Mouse (Mus musculus) cerebellum, adult 2 months (tissue): ENCODE data around the gene Zfp747.

Source experiments
- CTCF ChIP-seq: fragments of 200-500 bp; IDR thresholded peaks from 2 replicates; pipeline ENCODE4 v1.5.1; 2011; ENCODE audit warnings: low read depth, mild to moderate bottlenecking, control low read depth, low read length, moderate library complexity, borderline replicate concordance; ENCODE audit not compliant: insufficient read depth
- POLR2A ChIP-seq: fragments of 200-500 bp; IDR thresholded peaks from 2 replicates; pipeline ENCODE4 v1.6.1; 2011; ENCODE audit warnings: low read length, control low read depth, borderline replicate concordance; ENCODE audit not compliant: insufficient read depth

- TF ChIP-seq CTCF (no peak), POLR2A (0 out of 2 replicates have a peak, but pooled peaks have one; percentile 33)
Measured at GRCm38 (mm10) chr7:127345092-127345491, 30.8 kb downstream of the Zfp747 start.
